Mouse (Mus musculus): ENCODE data around the gene Itga2.

DNA sequence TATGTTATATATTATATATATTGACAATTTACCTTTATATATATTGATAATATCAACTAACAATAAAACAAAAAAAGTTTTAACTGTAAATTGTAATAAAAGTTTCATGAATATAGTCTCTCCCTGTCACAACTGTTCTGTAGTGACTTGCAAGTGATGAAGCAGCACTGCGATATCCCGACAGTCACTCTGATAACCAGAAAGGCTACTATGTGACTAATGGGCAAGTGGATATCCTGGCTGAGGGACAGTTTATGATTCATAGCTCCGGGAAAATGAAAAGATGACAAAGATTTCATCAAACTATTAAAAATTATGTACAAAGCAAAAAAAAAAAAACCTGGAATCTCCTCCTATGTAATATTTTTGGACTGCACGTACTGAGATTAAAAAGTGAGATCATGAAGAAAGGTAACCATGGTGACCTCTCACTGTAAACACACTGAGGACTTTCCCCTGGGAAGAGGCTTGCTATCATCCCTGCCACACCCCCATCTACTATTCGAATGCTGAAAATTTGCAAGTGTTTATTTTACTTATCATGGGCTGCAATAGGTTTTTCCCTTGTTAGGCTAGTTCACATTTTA, 122.2 kb downstream of the Itga2 start:
- no peak for TF ChIP-seq GATA1 (IDR thresholded peaks at IDR 0.05; ENCODE audit: low read length)
- TF ChIP-seq TAL1 (IDR thresholded peaks at IDR 0.05; ENCODE audit: low read length) = no peak
